Mouse (Mus musculus) c-Kit-positive CD71-positive TER-119-positive erythroid progenitor cells, embryonic 14.5 days (primary cell): ENCODE measurements at regions not wholly inside any gene's neighbourhood (a gene's known extent, or its start where the extent isn't known, plus 50 kb on each side); places are given as distances from the start of the nearest gene placed in this dataset.
A peak's percentile ranks its signal among the peaks of the same experiment; 100 is the strongest.

ENCODE experiments used
- DNase-seq: peaks from one replicate; pipeline ENCODE4 v3.0.0-alpha.2; 2013; ENCODE audit warnings: low spot score

- DNase-seq = peak; percentile 3
These were observed 67.3 kb upstream of the Rgs6 start for GRCm38 (mm10) chr12:82520840-82521239.

- DNase-seq = no peak
These were observed 63.1 kb upstream of the Rgs6 start for GRCm38 (mm10) chr12:82524987-82525386.
